Mouse (Mus musculus) forebrain, embryonic 16.5 days (tissue): ENCODE results near the gene Dst. TPM values are rescaled to one million over a fixed set of nuclear protein-coding genes. Genes with fewer than 3 reads are reported as not detected.

Experiments used
- ATAC-seq: fragments of 200-750 bp; cut with Nextera tagmentation; 2 replicates; pipeline ENCODE4 v1.8.0; 2017; ENCODE audit warnings: mild to moderate bottlenecking, moderate library complexity
- H3K27ac ChIP-seq: fragments of 300-500 bp; sonication (generic); 2 replicates; pipeline ENCODE4 v1.5.1; 2014; ENCODE audit warnings: low read length, control low read depth
- H3K27me3 ChIP-seq: fragments of 300-500 bp; sonication (generic); replicated peaks from 2 replicates; pipeline ENCODE4 v1.6.1; 2014; ENCODE audit warnings: low read length; ENCODE audit not compliant: control insufficient read depth, insufficient read depth
- H3K36me3 ChIP-seq: fragments of 300-500 bp; sonication (generic); 2 replicates; pipeline ENCODE4 v1.6.1; 2014; ENCODE audit not compliant: control insufficient read depth, insufficient read depth
- H3K4me1 ChIP-seq: fragments of 300-500 bp; sonication (generic); replicated peaks from 2 replicates; pipeline ENCODE4 v1.6.1; 2014; ENCODE audit warnings: low read length; ENCODE audit not compliant: control insufficient read depth, insufficient read depth
- H3K4me2 ChIP-seq: fragments of 300-500 bp; sonication (generic); 2 replicates; pipeline ENCODE4 v1.6.1; 2014; ENCODE audit warnings: mild to moderate bottlenecking, low read length, control low read depth
- H3K4me3 ChIP-seq: fragments of 300-500 bp; sonication (generic); replicated peaks from 2 replicates; pipeline ENCODE4 v1.5.1; 2014; ENCODE audit warnings: mild to moderate bottlenecking, low read length, control low read depth
- H3K9ac ChIP-seq: fragments of 300-500 bp; sonication (generic); replicated peaks from 2 replicates; pipeline ENCODE4 v1.6.1; 2014; ENCODE audit warnings: low read depth, low read length, control low read depth
- H3K9me3 ChIP-seq: fragments of 300-500 bp; sonication (generic); 2 replicates; pipeline ENCODE4 v1.6.1; 2016; ENCODE audit warnings: low read length; ENCODE audit not compliant: control insufficient read depth
- WGBS: fragments of 180-500 bp; shearing (Covaris S2); extraction: QIAGEN DNeasy Blood & Tissue Kit; methylation state at CpG from one replicate; pipeline ENCODE4 v1.1.7; 2014; 5-methylcytosine and 5-hydroxymethylcytosine counted together
- polyA plus RNA-seq: library from polyadenylated mRNA; unstranded; fragments of >200 nt; fragmentation: Nextera tagmentation; extraction: Ambion mirVana; gene quantifications from 2 replicates; pipeline ENCODE4 v1.2.1, GENCODE M21; 2015

The Dst gene
- polyA plus RNA-seq, 1 experiment from 2014 or later, result 41.2 TPM

DNA sequence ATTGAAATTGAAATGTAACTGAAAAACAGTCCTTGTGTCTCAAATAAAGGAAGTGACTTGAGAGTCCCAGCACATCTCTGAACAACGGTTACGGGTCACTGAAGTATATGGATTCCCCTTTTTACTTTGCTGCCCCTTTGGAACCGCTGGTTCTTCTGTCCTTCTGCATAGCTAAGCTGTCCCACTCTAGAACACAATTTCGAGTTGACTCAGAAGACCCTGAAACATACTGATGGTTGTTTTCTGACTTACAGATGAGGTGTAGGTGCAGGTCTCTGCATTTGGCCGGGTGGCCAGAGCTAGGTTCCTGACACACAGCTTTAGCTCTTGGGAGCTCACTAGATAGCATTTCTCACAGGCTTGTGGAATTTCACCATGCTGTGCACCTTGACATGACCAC is 244.7 kb downstream of the Dst start:
- Histone ChIP-seq H3K4me2 (no peak overlapping the region), H3K9ac (no peak overlapping the region), H3K4me3 (no peak overlapping the region), H3K9me3 (no peaks in the 10 kb centered on the region), H3K36me3 (no peaks in the 10 kb centered on the region; the same call in 1 of the 2 replicates), H3K27me3 (no peaks in the 10 kb centered on the region), H3K4me1 (no peaks in the 10 kb centered on the region), H3K27ac (no peak overlapping the region)
- 93% methylated on average over 5 of the region's 5 CpGs for WGBS
- no peak for ATAC-seq

GRCm38 (mm10) chr1:34156058-34156457 is 248.0 kb downstream of the Dst start:
- Histone ChIP-seq H3K4me2 (no peak overlapping the region), H3K27me3 (no peaks in the 10 kb centered on the region), H3K9me3 (no peaks in the 10 kb centered on the region), H3K27ac (no peak overlapping the region), H3K36me3 (no peaks in the 10 kb centered on the region; the same call in 1 of the 2 replicates), H3K9ac (no peak overlapping the region), H3K4me3 (no peak overlapping the region), H3K4me1 (peaks cover 6% of the 10 kb centered on the region; the same call in 1 of the 2 replicates)
- no peak for ATAC-seq
- WGBS, result 63% methylated on average over 7 of the region's 7 CpGs

- Histone ChIP-seq H3K9ac (no peak overlapping the region), H3K4me2 (no peak overlapping the region), H3K27me3 (no peaks in the 10 kb centered on the region), H3K4me1 (peaks cover 6% of the 10 kb centered on the region; the same call in 1 of the 2 replicates), H3K4me3 (no peak overlapping the region), H3K9me3 (no peaks in the 10 kb centered on the region), H3K27ac (no peak overlapping the region), H3K36me3 (no peaks in the 10 kb centered on the region; the same call in 1 of the 2 replicates)
- no peak for ATAC-seq
- 86% methylated on average over 10 of the region's 10 CpGs for WGBS
These were observed 249.7 kb downstream of the Dst start for GRCm38 (mm10) chr1:34157702-34158101.

- no peak overlapping the region for H3K4me2 ChIP-seq
- ATAC-seq, result peak; percentile 62
- H3K27ac ChIP-seq, result no peak overlapping the region
- H3K4me3 ChIP-seq, result no peak overlapping the region
- no peaks in the 10 kb centered on the region for H3K36me3 ChIP-seq
- 26% methylated on average over 11 of the region's 11 CpGs for WGBS
- H3K9ac ChIP-seq, result no peak overlapping the region
- no peaks in the 10 kb centered on the region for H3K27me3 ChIP-seq
- no peaks in the 10 kb centered on the region for H3K9me3 ChIP-seq
- peaks cover 6% of the 10 kb centered on the region; the same call in 1 of the 2 replicates for H3K4me1 ChIP-seq
These were observed 250.8 kb downstream of the Dst start for GRCm38 (mm10) chr1:34158822-34159221.

DNA sequence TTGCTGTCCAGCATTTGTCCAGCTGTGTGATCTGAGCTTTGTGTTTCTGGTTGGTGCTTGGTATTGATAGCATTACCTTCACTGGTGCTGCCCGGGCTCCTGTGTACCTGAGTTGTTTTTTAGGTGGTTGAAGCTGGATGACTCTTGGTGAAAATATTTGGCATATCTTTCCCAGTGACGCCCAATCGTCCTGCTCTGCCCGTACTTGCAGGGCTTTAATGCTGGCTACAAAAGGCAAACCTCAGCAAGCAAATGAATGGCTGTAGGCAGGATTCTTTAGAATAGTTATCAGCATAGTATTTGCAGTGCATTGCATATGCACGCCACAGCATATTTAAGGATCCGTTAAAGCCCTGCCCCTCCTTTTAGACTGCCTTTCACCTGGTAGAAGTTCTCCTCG is 251.9 kb downstream of the Dst start:
- H3K9me3 ChIP-seq, result no peaks in the 10 kb centered on the region
- no peaks in the 10 kb centered on the region; the same call in 1 of the 2 replicates for H3K36me3 ChIP-seq
- WGBS, result 80% methylated on average over 7 of the region's 7 CpGs
- no peak overlapping the region for H3K4me3 ChIP-seq
- no peak overlapping the region for H3K27ac ChIP-seq
- no peaks in the 10 kb centered on the region for H3K27me3 ChIP-seq
- ATAC-seq, result no peak
- no peak overlapping the region for H3K4me2 ChIP-seq
- H3K4me1 ChIP-seq, result peaks cover 6% of the 10 kb centered on the region; the same call in 1 of the 2 replicates
- no peak overlapping the region for H3K9ac ChIP-seq

DNA sequence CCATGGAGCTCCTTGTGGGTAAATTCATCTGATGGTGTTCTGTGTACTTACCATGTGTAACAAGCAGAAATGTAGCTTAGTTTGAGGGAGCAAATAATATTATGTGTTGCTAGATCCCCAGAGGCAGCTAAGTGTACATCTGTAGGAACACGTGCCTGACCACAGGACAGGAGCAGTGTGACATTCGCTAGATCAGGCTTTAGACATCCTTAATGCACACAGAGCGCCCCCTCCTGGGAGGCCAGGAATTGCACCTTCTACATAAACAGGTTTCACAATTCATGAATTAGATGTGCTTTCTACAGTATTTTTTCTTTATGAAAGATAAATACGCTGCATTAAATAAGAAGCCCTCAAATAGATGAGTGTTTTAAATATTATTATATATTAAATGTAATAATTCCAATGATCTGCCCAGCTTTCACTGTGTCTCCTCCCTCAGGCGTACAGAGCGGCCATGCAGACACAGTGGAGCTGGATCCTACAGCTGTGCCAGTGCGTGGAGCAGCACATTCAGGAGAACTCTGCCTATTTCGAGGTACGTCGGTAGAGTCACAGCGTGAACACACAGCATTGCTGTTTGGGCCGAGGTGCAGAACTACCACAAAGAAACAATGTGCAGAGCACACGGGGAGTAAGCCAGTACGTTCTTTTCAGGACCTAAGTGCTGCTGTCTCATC is 256.7 kb downstream of the Dst start:
- peaks cover 8% of the 10 kb centered on the region for H3K36me3 ChIP-seq

GRCm38 (mm10) chr1:34165926-34166325 is 257.9 kb downstream of the Dst start:
- Histone ChIP-seq H3K4me2 (no peak overlapping the region), H3K36me3 (peaks cover 16% of the 10 kb centered on the region), H3K27me3 (no peaks in the 10 kb centered on the region), H3K9me3 (no peaks in the 10 kb centered on the region), H3K4me3 (no peak overlapping the region), H3K4me1 (peaks cover 13% of the 10 kb centered on the region), H3K9ac (no peak overlapping the region), H3K27ac (no peak overlapping the region)
- 47% methylated on average over 4 of the region's 4 CpGs for WGBS
- no peak for ATAC-seq

More for the DNA sequence above, 256.7 kb downstream of the Dst start:
- Histone ChIP-seq H3K27me3 (no peaks in the 10 kb centered on the region), H3K9ac (no peak overlapping the region), H3K4me3 (no peak overlapping the region), H3K9me3 (no peaks in the 10 kb centered on the region), H3K4me1 (peaks cover 13% of the 10 kb centered on the region), H3K27ac (no peak overlapping the region), H3K4me2 (no peak overlapping the region)
- 66% methylated on average over 14 of the region's 14 CpGs for WGBS
- ATAC-seq, result peak; percentile 57; the same call in 1 of the 2 replicates

GRCm38 (mm10) chr1:34167151-34168057 is 259.4 kb downstream of the Dst start:
- H3K27me3 ChIP-seq, result no peaks in the 10 kb centered on the region
- no peak overlapping the region for H3K9ac ChIP-seq
- no peaks in the 10 kb centered on the region for H3K9me3 ChIP-seq
- WGBS, result 54% methylated on average over 19 of the region's 19 CpGs
- H3K27ac ChIP-seq, result no peak overlapping the region
- H3K4me1 ChIP-seq, result peaks cover 13% of the 10 kb centered on the region
- H3K4me2 ChIP-seq, result no peak overlapping the region
- H3K4me3 ChIP-seq, result no peak overlapping the region
- 0 out of 2 replicates have a peak, but pooled peaks have one; percentile 16 for ATAC-seq
- H3K36me3 ChIP-seq, result peaks cover 22% of the 10 kb centered on the region

DNA sequence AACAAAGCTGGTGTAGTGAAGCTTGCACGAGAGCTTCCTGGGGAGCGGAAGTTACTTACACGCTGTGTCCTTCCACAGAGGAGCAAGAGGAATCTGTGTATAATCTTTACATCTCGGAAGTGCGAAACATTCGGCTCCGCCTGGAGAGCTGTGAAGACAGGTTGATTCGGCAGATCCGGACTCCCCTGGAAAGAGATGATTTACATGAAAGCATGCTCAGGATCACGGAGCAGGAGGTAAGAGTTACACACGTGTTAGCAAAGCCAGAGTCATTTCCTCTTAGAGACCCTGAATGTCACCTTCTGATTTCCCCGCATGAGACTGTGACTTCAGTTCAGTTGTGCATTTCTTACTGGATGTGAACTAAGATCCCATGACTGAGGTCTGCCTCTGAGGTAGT is 261.1 kb downstream of the Dst start:
- no peak overlapping the region for H3K4me3 ChIP-seq
- no peaks in the 10 kb centered on the region for H3K27me3 ChIP-seq
- no peak for ATAC-seq
- peaks cover 13% of the 10 kb centered on the region for H3K4me1 ChIP-seq
- no peak overlapping the region for H3K9ac ChIP-seq
- no peak overlapping the region for H3K4me2 ChIP-seq
- peaks cover 26% of the 10 kb centered on the region for H3K36me3 ChIP-seq
- no peak overlapping the region for H3K27ac ChIP-seq
- WGBS, result 93% methylated on average over 12 of the region's 12 CpGs
- no peaks in the 10 kb centered on the region for H3K9me3 ChIP-seq
